Mouse (Mus musculus) midbrain, embryonic 16.5 days (tissue): ENCODE data around the gene Supt6. TPM values are rescaled to one million over a fixed set of nuclear protein-coding genes. Genes with fewer than 3 reads are reported as not detected.

Source experiments
- ATAC-seq: fragments of 200-750 bp; cut with Nextera tagmentation; 2 replicates; pipeline ENCODE4 v1.8.0; 2017; ENCODE audit warnings: moderate TSS enrichment
- H3K27ac ChIP-seq: fragments of 300-500 bp; sonication (generic); 2 replicates; pipeline ENCODE4 v1.5.1; 2014; ENCODE audit warnings: mild to moderate bottlenecking, low read length, mixed read lengths
- H3K27me3 ChIP-seq: fragments of 300-500 bp; sonication (generic); 2 replicates; pipeline ENCODE4 v1.6.1; 2014; ENCODE audit warnings: low read depth, low read length, mixed read lengths; ENCODE audit not compliant: control insufficient read depth, insufficient read depth
- H3K36me3 ChIP-seq: fragments of 300-500 bp; sonication (generic); 2 replicates; pipeline ENCODE4 v1.6.1; 2014; ENCODE audit warnings: mild to moderate bottlenecking, low read length, moderate library complexity, mixed read lengths; ENCODE audit not compliant: control insufficient read depth, insufficient read depth
- H3K4me1 ChIP-seq: fragments of 300-500 bp; sonication (generic); 2 replicates; pipeline ENCODE4 v1.6.1; 2014; ENCODE audit warnings: mild to moderate bottlenecking, low read length, mixed read lengths; ENCODE audit not compliant: control insufficient read depth, insufficient read depth
- H3K4me2 ChIP-seq: fragments of 300-500 bp; sonication (generic); 2 replicates; pipeline ENCODE4 v1.6.1; 2014; ENCODE audit warnings: mild to moderate bottlenecking, low read length, mixed read lengths
- H3K4me3 ChIP-seq: fragments of 300-500 bp; sonication (generic); 2 replicates; pipeline ENCODE4 v1.5.1; 2014; ENCODE audit warnings: low read depth, mild to moderate bottlenecking, low read length, moderate library complexity, mixed read lengths
- H3K9ac ChIP-seq: fragments of 300-500 bp; sonication (generic); 2 replicates; pipeline ENCODE4 v1.6.1; 2014; ENCODE audit warnings: low read depth, low read length, mixed read lengths
- H3K9me3 ChIP-seq: fragments of 300-500 bp; sonication (generic); replicated peaks from 2 replicates; pipeline ENCODE4 v1.6.1; 2014; ENCODE audit warnings: mild to moderate bottlenecking, low read length, mixed read lengths; ENCODE audit not compliant: control insufficient read depth, poor library complexity, severe bottlenecking
- WGBS: fragments of 180-500 bp; shearing (Covaris S2); extraction: QIAGEN DNeasy Blood & Tissue Kit; methylation state at CpG from one replicate; pipeline ENCODE4 v1.1.7; 2014; 5-methylcytosine and 5-hydroxymethylcytosine counted together
- polyA plus RNA-seq: library from polyadenylated mRNA; unstranded; fragments of >200 nt; fragmentation: Nextera tagmentation; extraction: Ambion mirVana; gene quantifications from 2 replicates; pipeline ENCODE4 v1.2.1, GENCODE M21; 2015

The Supt6 gene
- polyA plus RNA-seq, 1 experiment from 2014 or later = 27.5 TPM

GRCm38 (mm10) chr11:78207190-78207589 is 38.6 kb downstream of the Supt6 start:
- no peak overlapping the region for H3K9ac ChIP-seq
- H3K9me3 ChIP-seq = no peaks in the 10 kb centered on the region
- no peaks in the 10 kb centered on the region for H3K4me1 ChIP-seq
- WGBS = 92% methylated on average over 7 of the region's 7 CpGs
- H3K4me2 ChIP-seq = no peak overlapping the region
- no peak for ATAC-seq
- H3K36me3 ChIP-seq = peaks cover 38% of the 10 kb centered on the region
- no peak overlapping the region for H3K4me3 ChIP-seq
- H3K27me3 ChIP-seq = no peaks in the 10 kb centered on the region
- no peak overlapping the region for H3K27ac ChIP-seq

GRCm38 (mm10) chr11:78205361-78206206 is 40.2 kb downstream of the Supt6 start:
- Histone ChIP-seq H3K36me3 (peaks cover 25% of the 10 kb centered on the region), H3K27me3 (no peaks in the 10 kb centered on the region), H3K4me3 (no peak overlapping the region), H3K27ac (peak overlapping the region; percentile 59; the same call in 1 of the 2 replicates), H3K9ac (no peak overlapping the region), H3K4me2 (no peak overlapping the region), H3K4me1 (no peaks in the 10 kb centered on the region), H3K9me3 (no peaks in the 10 kb centered on the region)
- ATAC-seq = no peak
- WGBS = 73% methylated on average over 13 of the region's 13 CpGs

GRCm38 (mm10) chr11:78204287-78204686 is 41.5 kb downstream of the Supt6 start:
- ATAC-seq = no peak
- Histone ChIP-seq H3K4me1 (no peaks in the 10 kb centered on the region), H3K27ac (no peak overlapping the region)

GRCm38 (mm10) chr11:78202372-78202771 is 43.4 kb downstream of the Supt6 start:
- Histone ChIP-seq H3K36me3 (peaks cover 13% of the 10 kb centered on the region), H3K4me1 (no peaks in the 10 kb centered on the region), H3K4me3 (no peak overlapping the region), H3K27me3 (no peaks in the 10 kb centered on the region), H3K27ac (no peak overlapping the region), H3K9ac (no peak overlapping the region), H3K4me2 (no peak overlapping the region), H3K9me3 (no peaks in the 10 kb centered on the region)
- WGBS = 94% methylated on average over 3 of the region's 3 CpGs
- ATAC-seq = no peak

More at GRCm38 (mm10) chr11:78204287-78204686, 41.5 kb downstream of the Supt6 start:
- H3K36me3 ChIP-seq = peaks cover 17% of the 10 kb centered on the region
- H3K27me3 ChIP-seq = no peaks in the 10 kb centered on the region
- H3K4me2 ChIP-seq = no peak overlapping the region
- H3K9me3 ChIP-seq = no peaks in the 10 kb centered on the region
- H3K4me3 ChIP-seq = no peak overlapping the region
- 72% methylated on average over 6 of the region's 6 CpGs for WGBS
- no peak overlapping the region for H3K9ac ChIP-seq

GRCm38 (mm10) chr11:78195101-78195863 is 50.5 kb downstream of the Supt6 start:
- Histone ChIP-seq H3K9ac (no peak overlapping the region), H3K36me3 (peaks cover 20% of the 10 kb centered on the region), H3K27ac (no peak overlapping the region), H3K4me3 (peak overlapping the region; percentile 30), H3K9me3 (no peaks in the 10 kb centered on the region), H3K4me1 (0 out of 2 replicates have a peak, but pooled peaks cover 4% of the 10 kb centered on the region), H3K4me2 (peak overlapping the region; percentile 52), H3K27me3 (no peaks in the 10 kb centered on the region)
- no peak for ATAC-seq
- 56% methylated on average over 23 of the region's 23 CpGs for WGBS

GRCm38 (mm10) chr11:78194411-78195100 is 51.2 kb downstream of the Supt6 start:
- H3K4me2 ChIP-seq = peak overlapping the region; percentile 52
- H3K27ac ChIP-seq = no peak overlapping the region
- H3K9me3 ChIP-seq = no peaks in the 10 kb centered on the region
- WGBS = 5% methylated on average over 28 of the region's 30 CpGs
- H3K4me1 ChIP-seq = peaks cover 11% of the 10 kb centered on the region
- H3K27me3 ChIP-seq = no peaks in the 10 kb centered on the region
- H3K4me3 ChIP-seq = peak overlapping the region; percentile 30
- no peak; the same call in 1 of the 2 replicates for ATAC-seq
- peaks cover 20% of the 10 kb centered on the region for H3K36me3 ChIP-seq
- H3K9ac ChIP-seq = no peak overlapping the region; the same call in 1 of the 2 replicates

GRCm38 (mm10) chr11:78193113-78193512 is 52.7 kb downstream of the Supt6 start, which contains the start of gene Proca1:
TSS of gene Proca1 (plus strand) at chr11:78193392.
- Histone ChIP-seq H3K4me2 (peak within 1 kb of the TSS; percentile 52; the same call in 1 of the 2 replicates), H3K27ac (no peak within 1 kb of the TSS), H3K36me3 (peaks cover 20% of the 10 kb centered on the region), H3K9me3 (no peaks in the 10 kb centered on the region), H3K27me3 (no peaks in the 10 kb centered on the region), H3K9ac (no peak within 1 kb of the TSS), H3K4me1 (peaks cover 12% of the 10 kb centered on the region), H3K4me3 (no peak within 1 kb of the TSS)
- no peak for ATAC-seq
- 81% methylated on average over 1 of the region's 1 CpGs for WGBS

- Histone ChIP-seq H3K27ac (peak overlapping the region; percentile 93), H3K4me1 (peaks cover 17% of the 10 kb centered on the region), H3K9me3 (no peaks in the 10 kb centered on the region), H3K27me3 (no peaks in the 10 kb centered on the region), H3K9ac (no peak overlapping the region; the same call in 1 of the 2 replicates), H3K4me2 (peak overlapping the region; percentile 74), H3K4me3 (peak overlapping the region; percentile 80), H3K36me3 (peaks cover 20% of the 10 kb centered on the region)
- no peak for ATAC-seq
- 75% methylated on average over 6 of the region's 6 CpGs for WGBS
These were observed 55.7 kb downstream of the Supt6 start for GRCm38 (mm10) chr11:78190041-78190440.
